Mouse (Mus musculus) NIH3T3 (cell line): ENCODE measurements around the gene Zfp953.
"Not testable (repeated sequence)": the region's sequence is repeated elsewhere in the genome, so short reads cannot be mapped to it uniquely, and the experiment has no call there.

Experiments used
- DNase-seq: peaks from one replicate; pipeline ENCODE4 v3.0.0-alpha.2; 2012; ENCODE audit warnings: low read depth

Gene Zfp953

GRCm38 (mm10) chr13:67360131-67360744 is at the start of gene Zfp953, which contains the start of gene Gm28044:
Zfp953 (minus strand) TSS chr13:67360605.
Gm28044 (minus strand) TSS chr13:67360536.
- peak; percentile 90 for DNase-seq

GRCm38 (mm10) chr13:67399183-67399903 is 38.9 kb upstream of the Zfp953 start, which contains the start of gene Zfp429:
Zfp429 (minus strand) TSS chr13:67399819.
- DNase-seq = peak; percentile 74

DNA sequence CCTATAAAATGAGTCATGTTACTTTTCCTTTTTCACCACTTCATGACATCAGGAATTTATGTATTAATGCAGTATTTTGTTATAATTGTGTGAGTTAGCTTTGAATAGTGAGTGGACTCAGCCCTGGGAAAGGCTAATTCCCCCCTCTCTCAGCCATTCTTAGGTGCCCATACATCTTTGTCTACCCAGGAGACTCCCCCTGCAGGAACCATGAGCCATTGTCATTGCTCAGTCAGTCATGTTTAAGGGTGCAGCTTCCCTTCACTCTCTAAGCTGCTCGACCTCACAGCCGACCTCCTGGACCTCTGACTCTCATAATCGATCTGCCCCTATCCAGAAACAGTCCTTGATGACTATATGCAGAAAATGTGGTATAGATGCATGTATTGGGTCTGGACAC is 15.8 kb upstream of the Zfp953 start:
- DNase-seq = not testable (repeated sequence)

GRCm38 (mm10) chr13:67375050-67375911 is 14.9 kb upstream of the Zfp953 start, which contains the start of the genes Gm28041 and Zfp456:
Gm28041 (minus strand) TSS chr13:67375733.
Zfp456 (minus strand) TSS chr13:67375810.
- DNase-seq = peak; percentile 44

DNA sequence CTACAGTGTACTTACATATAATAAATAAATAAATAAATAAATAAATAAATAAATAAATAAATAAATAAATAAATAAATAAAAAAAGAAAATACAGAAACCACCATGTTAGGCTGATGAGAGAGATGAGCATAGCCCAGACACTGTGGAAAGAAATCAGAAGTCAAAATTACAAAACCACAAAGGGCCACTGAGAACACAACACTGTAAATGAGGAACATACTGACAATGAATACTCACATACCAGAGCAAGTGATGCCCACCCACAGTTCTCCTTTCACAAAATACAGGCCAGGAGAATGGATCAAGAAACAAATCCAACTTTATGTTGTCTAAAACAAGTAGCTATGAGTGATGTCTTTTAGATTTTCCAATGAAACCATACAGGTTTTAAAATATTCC is 8.6 kb downstream of the Zfp953 start:
- DNase-seq = no peak

GRCm38 (mm10) chr13:67343422-67343821 is 17.0 kb downstream of the Zfp953 start:
- DNase-seq = no peak

DNA sequence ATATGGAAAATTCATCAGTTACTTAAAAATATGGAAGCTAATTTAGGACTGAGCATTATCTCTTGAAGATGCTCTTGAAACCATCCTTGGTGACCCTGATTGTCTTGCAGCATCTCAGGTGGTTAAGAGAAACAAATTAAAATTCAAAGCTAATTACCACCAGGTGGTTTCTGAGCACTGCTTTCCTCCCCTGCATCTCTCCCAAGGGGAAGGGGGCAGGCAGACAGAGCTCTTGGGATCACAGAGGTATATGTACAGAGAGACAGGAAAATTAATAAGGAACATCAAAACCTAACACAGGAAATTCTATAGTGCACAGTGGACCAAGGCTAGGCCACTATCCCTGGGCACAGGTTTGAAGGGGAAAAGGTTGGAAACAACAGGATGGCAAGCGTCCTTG is 27.5 kb downstream of the Zfp953 start:
- no peak for DNase-seq

DNA sequence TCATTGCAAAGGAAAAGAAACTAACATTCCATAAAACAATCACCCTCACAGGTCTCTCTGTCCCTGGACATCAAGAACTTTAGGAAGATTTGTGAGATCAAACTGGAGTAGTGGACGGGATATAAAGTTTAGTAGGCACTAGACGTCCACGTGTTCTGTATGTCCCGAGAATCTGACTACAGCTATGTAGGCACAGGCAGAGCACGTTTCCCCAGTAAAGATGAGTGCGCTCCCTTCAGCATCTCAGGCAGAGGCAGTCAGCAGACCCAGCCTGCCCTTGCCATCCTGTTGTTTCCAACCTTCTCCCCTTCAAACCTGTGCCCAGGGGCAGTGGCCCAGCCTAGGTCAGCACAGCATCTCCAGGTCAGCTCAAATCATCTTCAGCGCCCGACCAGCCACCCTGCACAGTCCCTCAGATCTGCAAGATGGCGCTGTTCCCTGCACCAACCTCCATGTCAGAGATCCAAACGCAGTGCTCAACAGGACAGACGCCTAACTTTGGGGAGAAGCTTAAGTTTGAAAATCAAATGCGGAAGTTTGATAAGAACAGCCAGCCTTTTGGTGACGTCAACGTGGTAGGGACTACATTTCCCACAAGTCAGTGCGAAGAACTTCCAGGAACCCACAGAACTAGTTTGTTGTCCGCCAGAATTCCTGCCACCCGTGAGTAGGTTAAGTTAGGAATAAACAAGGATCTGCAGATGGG is 28.2 kb downstream of the Zfp953 start, which contains the start of gene Zfp595:
Gene Zfp595, minus strand, starts transcription at position 552 of the 706 bp plus-strand sequence.
- peak; percentile 91 for DNase-seq

GRCm38 (mm10) chr13:67306718-67307117 is 53.7 kb downstream of the Zfp953 start:
- DNase-seq = peak; percentile 9

DNA sequence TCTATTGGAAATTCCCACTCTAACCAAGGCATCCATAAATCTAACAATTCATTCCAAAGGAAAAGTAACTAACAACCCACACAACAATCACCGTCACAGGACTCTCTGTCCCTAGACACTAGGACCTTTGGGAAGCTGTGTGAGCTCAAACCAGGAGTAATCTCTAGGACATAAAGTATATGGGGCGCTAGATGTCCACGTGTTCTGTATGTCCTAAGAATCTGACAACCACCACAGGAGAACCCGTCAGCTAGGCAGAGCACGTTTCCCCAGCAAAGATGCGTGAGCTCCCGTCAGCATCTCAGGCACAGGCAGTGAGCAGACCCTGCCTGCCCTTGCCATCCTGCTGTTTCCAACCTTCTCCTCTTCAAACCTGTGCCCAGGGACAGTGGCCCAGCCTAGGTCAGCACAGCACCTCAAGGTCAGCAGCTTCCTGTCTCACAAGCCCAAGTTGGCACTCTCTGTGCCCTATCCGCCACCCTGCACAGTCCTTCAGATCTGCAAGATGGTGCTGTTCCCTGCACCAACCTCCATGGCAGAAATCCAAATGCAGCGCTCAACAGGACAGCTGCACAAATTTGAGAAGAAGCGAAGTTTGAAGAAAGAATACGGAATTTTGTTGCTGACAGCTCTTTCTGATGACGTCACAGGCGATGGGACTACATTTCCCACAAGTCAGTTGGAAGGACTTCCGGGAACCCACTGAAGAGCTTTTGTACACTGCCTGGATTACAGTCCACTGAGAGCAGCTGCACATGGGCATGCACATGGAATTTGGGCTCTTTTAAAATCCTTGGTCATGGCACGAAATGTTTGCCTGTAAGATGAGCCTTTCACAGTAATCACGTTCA is 54.4 kb downstream of the Zfp953 start, which contains the start of gene Zfp457:
Gene Zfp457, minus strand, starts transcription at position 664 of the 851 bp plus-strand sequence.
- peak; percentile 91 for DNase-seq
